In the genomic region with DNA sequence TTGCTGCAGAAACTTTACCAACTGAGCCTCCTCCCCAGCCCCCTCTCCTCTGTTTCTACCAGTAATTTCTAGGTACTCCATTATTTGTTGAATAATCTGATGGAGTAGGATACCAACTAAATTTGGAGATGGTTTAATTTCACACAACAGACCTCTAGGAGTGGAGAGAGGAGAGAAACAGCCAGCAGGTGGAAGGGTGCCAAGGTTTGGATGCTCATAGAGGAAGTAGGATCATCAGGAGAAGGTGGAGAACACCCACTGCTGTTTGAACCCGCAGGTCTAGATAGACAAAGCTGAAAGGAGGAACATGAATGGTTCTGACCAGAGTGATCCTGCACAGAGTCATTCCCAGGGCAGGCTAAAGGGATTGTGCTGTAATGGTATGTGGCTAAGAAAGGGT, we compare ENCODE assay signal across 22 mouse cellular contexts. TPM values are rescaled to one million over a fixed set of nuclear protein-coding genes. Genes with fewer than 3 reads are reported as not detected.
DNase-seq lines count a peak whose midpoint lies in the region; ATAC-seq lines count a peak whose summit lies in the region.
"Had no signal": no experiment of that assay in that cellular context is flagged by ENCODE, and none has a peak within 500 bp of the region (broad histone marks: within the 10 kb centered on the region; RNA-seq: fewer than 3 reads in every experiment).

No protein-coding gene starts in this region.

- ATAC-seq in cerebellum, adult (ENCODE audit: insufficient number of reproducible peaks, low FRiP score, low TSS enrichment) = no peak
- no peak for ATAC-seq in midbrain, embryonic 11.5 days (ENCODE audit: low FRiP score)
- ATAC-seq in midbrain, embryonic 14.5 days (ENCODE audit: low FRiP score, low TSS enrichment) = no peak
- ATAC-seq: CD4-positive, CD25-positive, alpha-beta regulatory T cell, adult 4 months; forebrain, embryonic 13.5 days; forebrain, embryonic 15.5 days; forebrain, postnatal 0 days had no signal

- no peaks in the 10 kb centered on the region for H3K9me3 ChIP-seq in midbrain, embryonic 11.5 days (ENCODE audit: control insufficient read depth, low read length)
- H3K9me3 ChIP-seq in midbrain, embryonic 14.5 days (ENCODE audit: control insufficient read depth, low read length) = no peaks in the 10 kb centered on the region
- H3K9me3 ChIP-seq: embryonic facial prominence, embryonic 10.5 days; embryonic facial prominence, embryonic 12.5 days; forebrain, embryonic 13.5 days; forebrain, embryonic 15.5 days; G1E had no signal

- intact Hi-C loops in gastrocnemius, postnatal 14 days (cut with DNase I; ENCODE audit: low total_unique reads) = no loop called here

- H3K27ac ChIP-seq in midbrain, embryonic 11.5 days (ENCODE audit: low read depth, low read length) = no peak overlapping the region
- H3K27ac ChIP-seq in midbrain, embryonic 14.5 days (replicated peaks; ENCODE audit: low read depth, low read length) = no peak overlapping the region
- H3K27ac ChIP-seq: embryonic facial prominence, embryonic 10.5 days; embryonic facial prominence, embryonic 12.5 days; forebrain, embryonic 13.5 days; forebrain, embryonic 15.5 days had no signal

- no peaks in the 10 kb centered on the region for H3K4me1 ChIP-seq in midbrain, embryonic 11.5 days (ENCODE audit: control insufficient read depth, insufficient read depth, low read length)
- H3K4me1 ChIP-seq in midbrain, embryonic 14.5 days (ENCODE audit: control insufficient read depth, insufficient read depth, low read length) = no peaks in the 10 kb centered on the region
- H3K4me1 ChIP-seq: embryonic facial prominence, embryonic 12.5 days; forebrain, embryonic 13.5 days had no signal

- H3K27me3 ChIP-seq in midbrain, embryonic 11.5 days (ENCODE audit: control insufficient read depth, insufficient read depth, low read length) = no peaks in the 10 kb centered on the region
- H3K27me3 ChIP-seq in midbrain, embryonic 14.5 days (ENCODE audit: control insufficient read depth, insufficient read depth, low read length) = no peaks in the 10 kb centered on the region
- H3K27me3 ChIP-seq: CH12.LX; embryonic facial prominence, embryonic 12.5 days; forebrain, embryonic 13.5 days; forebrain, embryonic 15.5 days had no signal

- DNase-seq in cerebellum, postnatal 10 days = peak; percentile 54 to 64
- peak; percentile 22 for DNase-seq in gastrocnemius, postnatal 10 days
- no peak for DNase-seq in gastrocnemius, postnatal 14 days
- DNase-seq in midbrain, embryonic 11.5 days (ENCODE audit: low spot score, missing footprints) = peak; percentile 39
- DNase-seq in midbrain, embryonic 14.5 days = no peak
- DNase-seq: adrenal gland, adult 2 months; adrenal gland, postnatal 10 days; adrenal gland, postnatal 25 days; B cell, adult 2 months; cerebellum, adult 11-12 months; cerebellum, adult 8-10 months; cerebellum, adult 9-11 months; cerebellum, postnatal 36 days; forebrain, postnatal 0 days had no signal

- no peak overlapping the region for H3K4me2 ChIP-seq in midbrain, embryonic 11.5 days
- no peak overlapping the region for H3K4me2 ChIP-seq in midbrain, embryonic 14.5 days (ENCODE audit: low read length)
- H3K4me2 ChIP-seq: embryonic facial prominence, embryonic 12.5 days; forebrain, embryonic 13.5 days; forebrain, embryonic 15.5 days had no signal

- H3K9ac ChIP-seq in midbrain, embryonic 11.5 days (ENCODE audit: low read length) = no peak overlapping the region
- H3K9ac ChIP-seq in midbrain, embryonic 14.5 days (replicated peaks; ENCODE audit: low read length) = no peak overlapping the region
- H3K9ac ChIP-seq: embryonic facial prominence, embryonic 12.5 days; forebrain, embryonic 13.5 days; forebrain, embryonic 15.5 days; forebrain, postnatal 0 days had no signal

- H3K4me3 ChIP-seq in midbrain, embryonic 11.5 days (ENCODE audit: low read depth, low read length) = no peak overlapping the region
- no peak overlapping the region for H3K4me3 ChIP-seq in midbrain, embryonic 14.5 days (replicated peaks; ENCODE audit: low read depth, low read length)
- H3K4me3 ChIP-seq: embryonic facial prominence, embryonic 10.5 days; embryonic facial prominence, embryonic 12.5 days; forebrain, embryonic 13.5 days; forebrain, embryonic 15.5 days had no signal

- 86% methylated on average over 1 of the region's 1 CpGs for whole genome bisulfite sequencing in midbrain, embryonic 11.5 days
- WGBS in midbrain, embryonic 14.5 days = 86% methylated on average over 1 of the region's 1 CpGs

- H3K36me3 ChIP-seq in midbrain, embryonic 11.5 days (ENCODE audit: control insufficient read depth, insufficient read depth, low read length) = no peaks in the 10 kb centered on the region
- H3K36me3 ChIP-seq in midbrain, embryonic 14.5 days (ENCODE audit: control insufficient read depth, insufficient read depth, low read length) = no peaks in the 10 kb centered on the region
- H3K36me3 ChIP-seq: embryonic facial prominence, embryonic 10.5 days; embryonic facial prominence, embryonic 12.5 days; forebrain, embryonic 15.5 days; G1E had no signal

RNA-seq across cellular contexts. Expression of a gene that starts 28.8 kb away (rescaled TPM):
- 10 to 100 TPM; 10.1 to 11.8 TPM for total RNA-seq in gastrocnemius, postnatal 10 days (2021)
- 1 to 10 TPM; 4.1 to 7.2 TPM for total RNA-seq in gastrocnemius, postnatal 14 days (2021)
- polyA plus RNA-seq in midbrain, embryonic 11.5 days (2014; fragmentation: Nextera tagmentation; extraction: Ambion mirVana) = 105 and 113 TPM in 2 replicates
- 84.8 and 111 TPM in 2 replicates for polyA plus RNA-seq in midbrain, embryonic 14.5 days (2014; fragmentation: Nextera tagmentation; extraction: Ambion mirVana)

RNA-seq across cellular contexts. Expression of a gene that starts 28.9 kb away (rescaled TPM):
- total RNA-seq in gastrocnemius, postnatal 10 days (2021) = 10 to 100 TPM in 1 of 2 experiments, 1 to 10 TPM in 1; 9.9 to 12.7 TPM
- 1 to 10 TPM; 7.8 to 8.2 TPM for total RNA-seq in gastrocnemius, postnatal 14 days (2021)
- polyA plus RNA-seq in midbrain, embryonic 11.5 days (2014; fragmentation: Nextera tagmentation; extraction: Ambion mirVana) = 15.7 and 18.7 TPM in 2 replicates
- polyA plus RNA-seq in midbrain, embryonic 14.5 days (2014; fragmentation: Nextera tagmentation; extraction: Ambion mirVana) = 11.9 and 16.1 TPM in 2 replicates

RNA-seq across cellular contexts. Expression of a gene that starts 49.2 kb away (rescaled TPM):
- 1 to 10 TPM; 4.3 to 5.4 TPM for total RNA-seq in gastrocnemius, postnatal 10 days (2021)
- total RNA-seq in gastrocnemius, postnatal 14 days (2021) = 1 to 10 TPM; 1.4 to 3.0 TPM
- 1.3 and 1.7 TPM in 2 replicates for polyA plus RNA-seq in midbrain, embryonic 11.5 days (2014; fragmentation: Nextera tagmentation; extraction: Ambion mirVana)
- 2.9 and 4.5 TPM in 2 replicates for polyA plus RNA-seq in midbrain, embryonic 14.5 days (2014; fragmentation: Nextera tagmentation; extraction: Ambion mirVana)
- polyA plus RNA-seq: G1E had no signal

Comparison
In these comparisons a context has a peak if more than half of its experiments do, and no peak if none do; other contexts are left out.
1. DNase-seq: peak in cerebellum, postnatal 10 days (2 of 2), gastrocnemius, postnatal 10 days (single experiment) and midbrain, embryonic 11.5 days (single experiment); none in gastrocnemius, postnatal 14 days (single experiment) and midbrain, embryonic 14.5 days (single experiment).